Mouse (Mus musculus): ENCODE data around the gene Nol10. TPM values are rescaled to one million over a fixed set of nuclear protein-coding genes. Genes with fewer than 3 reads are reported as not detected.

Gene Nol10
- 6.2 and 6.3 TPM in 2 replicates for polyA plus RNA-seq (2012; rRNA removed)

GRCm38 (mm10) chr12:17348048-17349036, at the start of gene Nol10:
Nol10 (plus strand) TSS chr12:17348458.
- TF ChIP-seq POLR2A (IDR thresholded peaks at IDR 0.05; ENCODE audit: control insufficient read depth, extremely low read depth, insufficient read depth, low read length, poor library complexity) (peak; percentile 80), CTCF (IDR thresholded peaks at IDR 0.05; ENCODE audit: borderline replicate concordance, control insufficient read depth, extremely low read depth, insufficient read depth, low read length, poor library complexity) (no peak)
- Histone ChIP-seq H3K27ac (ENCODE audit: control insufficient read depth, insufficient read depth, low read length) (no peak within 1 kb of the TSS; the same call in 1 of the 2 replicates), H3K27me3 (ENCODE audit: control insufficient read depth, insufficient read depth, low read length) (no peaks in the 10 kb centered on the region), H3K36me3 (ENCODE audit: control insufficient read depth, insufficient read depth, low read length) (no peaks in the 10 kb centered on the region), H3K4me1 (replicated peaks; ENCODE audit: control insufficient read depth, insufficient read depth, low read length) (peaks cover 4% of the 10 kb centered on the region), H3K4me3 (ENCODE audit: control insufficient read depth, insufficient read depth, low read length) (peak within 1 kb of the TSS; percentile 96)
- WGBS, result 1% methylated on average over 42 of the region's 42 CpGs
- peak; percentile 80 for DNase-seq

- Histone ChIP-seq H3K4me3 (ENCODE audit: control insufficient read depth, insufficient read depth, low read length) (no peak overlapping the region), H3K27me3 (ENCODE audit: control insufficient read depth, insufficient read depth, low read length) (no peaks in the 10 kb centered on the region), H3K4me1 (replicated peaks; ENCODE audit: control insufficient read depth, insufficient read depth, low read length) (no peaks in the 10 kb centered on the region), H3K27ac (ENCODE audit: control insufficient read depth, insufficient read depth, low read length) (no peak overlapping the region), H3K36me3 (ENCODE audit: control insufficient read depth, insufficient read depth, low read length) (no peaks in the 10 kb centered on the region)
- no peak for TF ChIP-seq CTCF (IDR thresholded peaks at IDR 0.05; ENCODE audit: borderline replicate concordance, control insufficient read depth, extremely low read depth, insufficient read depth, low read length, poor library complexity)
- TF ChIP-seq POLR2A (IDR thresholded peaks at IDR 0.05; ENCODE audit: control insufficient read depth, extremely low read depth, insufficient read depth, low read length, poor library complexity), result no peak
- WGBS, result 100% methylated on average over 1 of the region's 1 CpGs
- DNase-seq, result no peak
Measured at GRCm38 (mm10) chr12:17299902-17300301, 48.4 kb upstream of the Nol10 start.

GRCm38 (mm10) chr12:17305445-17305844, 42.8 kb upstream of the Nol10 start:
- no peaks in the 10 kb centered on the region for H3K36me3 ChIP-seq (ENCODE audit: control insufficient read depth, insufficient read depth, low read length)
- no peaks in the 10 kb centered on the region for H3K4me1 ChIP-seq (replicated peaks; ENCODE audit: control insufficient read depth, insufficient read depth, low read length)
- no peak overlapping the region for H3K4me3 ChIP-seq (ENCODE audit: control insufficient read depth, insufficient read depth, low read length)
- TF ChIP-seq CTCF (IDR thresholded peaks at IDR 0.05; ENCODE audit: borderline replicate concordance, control insufficient read depth, extremely low read depth, insufficient read depth, low read length, poor library complexity) (no peak), POLR2A (IDR thresholded peaks at IDR 0.05; ENCODE audit: control insufficient read depth, extremely low read depth, insufficient read depth, low read length, poor library complexity) (no peak)
- H3K27me3 ChIP-seq (ENCODE audit: control insufficient read depth, insufficient read depth, low read length), result no peaks in the 10 kb centered on the region
- 93% methylated on average over 7 of the region's 7 CpGs for WGBS
- H3K27ac ChIP-seq (ENCODE audit: control insufficient read depth, insufficient read depth, low read length), result no peak overlapping the region
- DNase-seq, result no peak

- no peaks in the 10 kb centered on the region for H3K27me3 ChIP-seq (ENCODE audit: control insufficient read depth, insufficient read depth, low read length)
- H3K36me3 ChIP-seq (ENCODE audit: control insufficient read depth, insufficient read depth, low read length), result no peaks in the 10 kb centered on the region
- 50% methylated on average over 4 of the region's 4 CpGs for WGBS
- no peaks in the 10 kb centered on the region for H3K4me1 ChIP-seq (replicated peaks; ENCODE audit: control insufficient read depth, insufficient read depth, low read length)
- DNase-seq, result no peak
- no peak overlapping the region for H3K4me3 ChIP-seq (ENCODE audit: control insufficient read depth, insufficient read depth, low read length)
- TF ChIP-seq POLR2A (IDR thresholded peaks at IDR 0.05; ENCODE audit: control insufficient read depth, extremely low read depth, insufficient read depth, low read length, poor library complexity) (no peak), CTCF (IDR thresholded peaks at IDR 0.05; ENCODE audit: borderline replicate concordance, control insufficient read depth, extremely low read depth, insufficient read depth, low read length, poor library complexity) (no peak)
- H3K27ac ChIP-seq (ENCODE audit: control insufficient read depth, insufficient read depth, low read length), result no peak overlapping the region
Measured at GRCm38 (mm10) chr12:17308246-17308645, 40.0 kb upstream of the Nol10 start.

- Histone ChIP-seq H3K27me3 (ENCODE audit: control insufficient read depth, insufficient read depth, low read length) (no peaks in the 10 kb centered on the region), H3K27ac (ENCODE audit: control insufficient read depth, insufficient read depth, low read length) (no peak overlapping the region), H3K36me3 (ENCODE audit: control insufficient read depth, insufficient read depth, low read length) (no peaks in the 10 kb centered on the region), H3K4me1 (replicated peaks; ENCODE audit: control insufficient read depth, insufficient read depth, low read length) (no peaks in the 10 kb centered on the region), H3K4me3 (ENCODE audit: control insufficient read depth, insufficient read depth, low read length) (no peak overlapping the region)
- TF ChIP-seq POLR2A (IDR thresholded peaks at IDR 0.05; ENCODE audit: control insufficient read depth, extremely low read depth, insufficient read depth, low read length, poor library complexity) (no peak), CTCF (IDR thresholded peaks at IDR 0.05; ENCODE audit: borderline replicate concordance, control insufficient read depth, extremely low read depth, insufficient read depth, low read length, poor library complexity) (no peak)
- DNase-seq, result no peak
- 80% methylated on average over 16 of the region's 16 CpGs for WGBS
Measured at GRCm38 (mm10) chr12:17310852-17311839, 37.1 kb upstream of the Nol10 start.

- 96% methylated on average over 5 of the region's 5 CpGs for WGBS
- DNase-seq, result no peak
- no peaks in the 10 kb centered on the region for H3K4me1 ChIP-seq (replicated peaks; ENCODE audit: control insufficient read depth, insufficient read depth, low read length)
- TF ChIP-seq CTCF (IDR thresholded peaks at IDR 0.05; ENCODE audit: borderline replicate concordance, control insufficient read depth, extremely low read depth, insufficient read depth, low read length, poor library complexity) (no peak), POLR2A (IDR thresholded peaks at IDR 0.05; ENCODE audit: control insufficient read depth, extremely low read depth, insufficient read depth, low read length, poor library complexity) (no peak)
- H3K4me3 ChIP-seq (ENCODE audit: control insufficient read depth, insufficient read depth, low read length), result no peak overlapping the region
- H3K36me3 ChIP-seq (ENCODE audit: control insufficient read depth, insufficient read depth, low read length), result no peaks in the 10 kb centered on the region
- H3K27me3 ChIP-seq (ENCODE audit: control insufficient read depth, insufficient read depth, low read length), result no peaks in the 10 kb centered on the region
- no peak overlapping the region for H3K27ac ChIP-seq (ENCODE audit: control insufficient read depth, insufficient read depth, low read length)
Measured at GRCm38 (mm10) chr12:17316096-17316495, 32.2 kb upstream of the Nol10 start.
